Mouse (Mus musculus): ENCODE measurements around the gene Pla2g12a. TPM values are rescaled to one million over a fixed set of nuclear protein-coding genes. Genes with fewer than 3 reads are reported as not detected.

Gene Pla2g12a
- total RNA-seq, 2 experiments from 2014 or later = 89.5 to 116 TPM

Other genes with a start within 250 kb of the Pla2g12a start
- 10 to 100 TPM; 25.9 to 30.3 TPM for gene Egf, start 123.3 kb upstream of the Pla2g12a start, total RNA-seq (2021)
- not detected for gene Lrit3, start 74.6 kb upstream of the Pla2g12a start, total RNA-seq (2021)
- not detected for gene Rrh, start 56.0 kb upstream of the Pla2g12a start, total RNA-seq (2021)
- gene Gar1, start 47.2 kb upstream of the Pla2g12a start, total RNA-seq (2021) = 10 to 100 TPM; 19.7 to 21.7 TPM
- under 1 TPM in 1 of 2 experiments, not detected in 1; 0.38 TPM for gene Cfi, start 42.7 kb upstream of the Pla2g12a start, total RNA-seq (2021)
- 1 to 10 TPM; 1.8 to 2.8 TPM for gene Casp6, start 22.8 kb downstream of the Pla2g12a start, total RNA-seq (2021)
- 1 to 10 TPM; 1.2 to 1.3 TPM for gene Mcub, start 91.6 kb downstream of the Pla2g12a start, total RNA-seq (2021)
- 10 to 100 TPM; 26.8 to 30.5 TPM for gene Sec24b, start 182.9 kb downstream of the Pla2g12a start, total RNA-seq (2021)

Data from gastrocnemius, adult 18-20 months (tissue).